Mouse (Mus musculus): ENCODE results near the gene Fam174b. TPM values are rescaled to one million over a fixed set of nuclear protein-coding genes. Genes with fewer than 3 reads are reported as not detected.

Gene Fam174b
- polyA plus RNA-seq, 1 experiment from 2014 or later = 20.0 TPM

DNA sequence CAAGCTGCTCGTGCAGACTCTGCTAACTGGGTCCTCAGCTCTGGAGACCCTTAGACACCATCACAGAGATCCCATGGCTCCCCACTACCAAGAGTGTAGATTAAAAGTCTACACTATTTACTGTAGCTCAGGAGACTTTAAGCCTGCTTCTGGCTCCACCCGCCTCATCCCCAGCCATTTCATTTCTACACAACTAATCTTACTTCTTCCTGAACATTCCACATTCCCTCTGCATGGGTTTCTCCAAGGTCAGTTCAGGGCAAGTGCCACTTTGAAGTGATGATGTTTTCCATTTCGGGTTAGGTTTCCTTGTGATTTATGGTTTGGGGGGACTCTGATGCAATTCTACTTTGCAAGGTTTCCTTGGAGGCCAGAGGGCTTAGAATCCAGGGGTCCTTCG is 52.1 kb downstream of the Fam174b start:
- H3K36me3 ChIP-seq = no peaks in the 10 kb centered on the region
- H3K4me3 ChIP-seq = no peak overlapping the region
- H3K9me3 ChIP-seq (replicated peaks) = no peaks in the 10 kb centered on the region
- H3K27me3 ChIP-seq (ENCODE audit: low read depth, poor library complexity, severe bottlenecking) = no peaks in the 10 kb centered on the region
- no peak overlapping the region for H3K27ac ChIP-seq
- 68% methylated on average over 4 of the region's 4 CpGs for WGBS
- no peak for DNase-seq (ENCODE audit: low spot score)
- no peaks in the 10 kb centered on the region for H3K4me1 ChIP-seq

GRCm38 (mm10) chr7:73792641-73793040 is 52.5 kb downstream of the Fam174b start:
- Histone ChIP-seq H3K4me3 (no peak overlapping the region), H3K4me1 (no peaks in the 10 kb centered on the region), H3K27me3 (ENCODE audit: low read depth, poor library complexity, severe bottlenecking) (no peaks in the 10 kb centered on the region), H3K27ac (no peak overlapping the region), H3K36me3 (no peaks in the 10 kb centered on the region), H3K9me3 (replicated peaks) (no peaks in the 10 kb centered on the region)
- WGBS = 85% methylated on average over 3 of the region's 3 CpGs
- DNase-seq (ENCODE audit: low spot score) = no peak

- DNase-seq (ENCODE audit: low spot score) = no peak
- 57% methylated on average over 2 of the region's 2 CpGs for WGBS
- H3K27ac ChIP-seq = no peak overlapping the region
- H3K27me3 ChIP-seq (ENCODE audit: low read depth, poor library complexity, severe bottlenecking) = no peaks in the 10 kb centered on the region
- H3K4me3 ChIP-seq = no peak overlapping the region
- no peaks in the 10 kb centered on the region for H3K4me1 ChIP-seq
- H3K36me3 ChIP-seq = no peaks in the 10 kb centered on the region
- no peaks in the 10 kb centered on the region for H3K9me3 ChIP-seq (replicated peaks)
Observed at GRCm38 (mm10) chr7:73809261-73809660, 69.2 kb downstream of the Fam174b start.

DNA sequence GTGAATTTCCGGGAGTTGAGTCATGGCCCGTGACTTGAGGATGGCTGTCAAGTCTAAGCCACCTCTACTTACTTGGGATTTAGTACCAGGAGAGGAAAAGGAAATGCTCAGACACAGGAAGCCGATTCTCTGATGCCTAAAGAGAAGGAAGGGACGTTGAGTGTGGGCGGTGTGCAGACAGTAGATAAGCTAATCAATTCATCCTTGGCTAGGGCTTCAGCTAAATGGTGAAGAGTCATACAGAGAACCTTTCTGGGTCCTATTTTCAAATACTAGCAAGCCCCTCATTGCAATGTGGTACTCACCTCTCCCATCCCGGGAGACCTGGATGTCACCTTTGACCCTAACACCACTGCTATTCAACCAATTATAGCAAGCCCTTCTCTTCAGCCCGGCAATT is 71.3 kb downstream of the Fam174b start:
- no peak for DNase-seq (ENCODE audit: low spot score)
- no peak overlapping the region for H3K4me3 ChIP-seq
- H3K4me1 ChIP-seq = no peaks in the 10 kb centered on the region
- no peaks in the 10 kb centered on the region for H3K36me3 ChIP-seq
- no peak overlapping the region for H3K27ac ChIP-seq
- H3K9me3 ChIP-seq (replicated peaks) = no peaks in the 10 kb centered on the region
- 79% methylated on average over 7 of the region's 7 CpGs for WGBS
- no peaks in the 10 kb centered on the region for H3K27me3 ChIP-seq (ENCODE audit: low read depth, poor library complexity, severe bottlenecking)

GRCm38 (mm10) chr7:73812176-73812575 is 72.1 kb downstream of the Fam174b start:
- Histone ChIP-seq H3K27me3 (ENCODE audit: low read depth, poor library complexity, severe bottlenecking) (no peaks in the 10 kb centered on the region), H3K27ac (no peak overlapping the region), H3K36me3 (no peaks in the 10 kb centered on the region), H3K9me3 (replicated peaks) (no peaks in the 10 kb centered on the region), H3K4me1 (no peaks in the 10 kb centered on the region), H3K4me3 (no peak overlapping the region)
- no peak for DNase-seq (ENCODE audit: low spot score)
- WGBS = 81% methylated on average over 6 of the region's 6 CpGs

GRCm38 (mm10) chr7:73813887-73814286 is 73.8 kb downstream of the Fam174b start:
- Histone ChIP-seq H3K4me1 (no peaks in the 10 kb centered on the region), H3K36me3 (no peaks in the 10 kb centered on the region), H3K9me3 (replicated peaks) (no peaks in the 10 kb centered on the region), H3K27me3 (ENCODE audit: low read depth, poor library complexity, severe bottlenecking) (no peaks in the 10 kb centered on the region), H3K27ac (no peak overlapping the region), H3K4me3 (no peak overlapping the region)
- 81% methylated on average over 4 of the region's 4 CpGs for WGBS
- DNase-seq (ENCODE audit: low spot score) = no peak

- H3K4me3 ChIP-seq = no peak overlapping the region
- no peaks in the 10 kb centered on the region for H3K36me3 ChIP-seq
- no peaks in the 10 kb centered on the region for H3K27me3 ChIP-seq (ENCODE audit: low read depth, poor library complexity, severe bottlenecking)
- no peaks in the 10 kb centered on the region for H3K4me1 ChIP-seq
- WGBS = 92% methylated on average over 7 of the region's 7 CpGs
- no peaks in the 10 kb centered on the region for H3K9me3 ChIP-seq (replicated peaks)
- DNase-seq (ENCODE audit: low spot score) = no peak
- no peak overlapping the region for H3K27ac ChIP-seq
Observed at GRCm38 (mm10) chr7:73814454-73814853, 74.4 kb downstream of the Fam174b start.

- Histone ChIP-seq H3K27ac (no peak overlapping the region), H3K4me3 (no peak overlapping the region), H3K4me1 (no peaks in the 10 kb centered on the region), H3K27me3 (ENCODE audit: low read depth, poor library complexity, severe bottlenecking) (no peaks in the 10 kb centered on the region), H3K36me3 (no peaks in the 10 kb centered on the region), H3K9me3 (replicated peaks) (no peaks in the 10 kb centered on the region)
- WGBS = 87% methylated on average over 8 of the region's 8 CpGs
- no peak for DNase-seq (ENCODE audit: low spot score)
Observed at GRCm38 (mm10) chr7:73816255-73816996, 76.3 kb downstream of the Fam174b start.

- DNase-seq (ENCODE audit: low spot score) = no peak
- H3K4me1 ChIP-seq = no peaks in the 10 kb centered on the region
- H3K36me3 ChIP-seq = no peaks in the 10 kb centered on the region
- no peak overlapping the region for H3K4me3 ChIP-seq
- 82% methylated on average over 17 of the region's 17 CpGs for WGBS
- H3K27me3 ChIP-seq (ENCODE audit: low read depth, poor library complexity, severe bottlenecking) = no peaks in the 10 kb centered on the region
- no peak overlapping the region for H3K27ac ChIP-seq
- no peaks in the 10 kb centered on the region for H3K9me3 ChIP-seq (replicated peaks)
Observed at GRCm38 (mm10) chr7:73819366-73819765, 79.3 kb downstream of the Fam174b start.

Small RNA genes lying within 50 kb of the gene (microRNA-seq; reads per million reads assigned to microRNA genes)
- not detected for gene Mir7234

Other genes starting within 250 kb of the Fam174b start
- gene Chd2, start 198.5 kb upstream of the Fam174b start, polyA plus RNA-seq (2016; fragmentation: Nextera tagmentation; extraction: Ambion mirVana) = 33.7 and 53.2 TPM in 2 replicates